Mouse (Mus musculus) MEL (cell line): ENCODE measurements around the gene Zzz3. TPM values are rescaled to one million over a fixed set of nuclear protein-coding genes. Genes with fewer than 3 reads are reported as not detected.

Experiments used
- DNase-seq: peaks from one replicate; pipeline ENCODE4 v3.0.0; 2011; ENCODE audit warnings: low read depth, low spot score
- H3K27ac ChIP-seq: 2 replicates; pipeline ENCODE4 v1.5.1; 2012; ENCODE audit warnings: low read depth, mild to moderate bottlenecking, control low read depth, low read length, moderate library complexity; ENCODE audit not compliant: control insufficient read depth
- H3K27me3 ChIP-seq, 2 experiments: fragments of 150-350 bp in 1 of 2; sonication (generic) in 1 of 2; 2 replicates each; pipeline ENCODE4 v1.6.1; 2012; ENCODE audit warnings: low read length in 2 of 2, mild to moderate bottlenecking in 2 of 2, improper control_type of control experiment in 1 of 2, moderate library complexity in 1 of 2; ENCODE audit not compliant: insufficient read depth in 2 of 2, control insufficient read depth in 1 of 2
- H3K36me3 ChIP-seq, 2 experiments: 2 replicates each; pipeline ENCODE4 v1.6.1; 2012 to 2014; ENCODE audit warnings: low read length in 2 of 2, improper control_type of control experiment in 1 of 2, inconsistent platforms in 1 of 2, mild to moderate bottlenecking in 1 of 2; ENCODE audit not compliant: insufficient read depth in 2 of 2, control insufficient read depth in 1 of 2
- H3K4me1 ChIP-seq, 2 experiments: fragments of 150-350 bp in 1 of 2; sonication (generic) in 1 of 2; 2 replicates each; pipeline ENCODE4 v1.6.1; 2012; ENCODE audit warnings: low read length in 2 of 2, improper control_type of control experiment in 1 of 2, mild to moderate bottlenecking in 1 of 2; ENCODE audit not compliant: insufficient read depth in 2 of 2, control insufficient read depth in 1 of 2
- H3K4me3 ChIP-seq, 2 experiments: fragments of 150-350 bp in 1 of 2; sonication (generic) in 1 of 2; 2 replicates each; pipeline ENCODE4 v1.5.1; 2012; ENCODE audit warnings: low read depth in 2 of 2, low read length in 2 of 2, mild to moderate bottlenecking in 2 of 2, moderate library complexity in 2 of 2, control low read depth in 1 of 2, improper control_type of control experiment in 1 of 2; ENCODE audit not compliant: control insufficient read depth in 1 of 2, insufficient read depth in 1 of 2
- H3K79me2 ChIP-seq: 2 replicates; pipeline ENCODE4 v1.6.1; 2012; ENCODE audit warnings: mild to moderate bottlenecking, low read length, moderate library complexity; ENCODE audit not compliant: control insufficient read depth, poor library complexity, insufficient read depth
- H3K9ac ChIP-seq: 2 replicates; pipeline ENCODE4 v1.6.1; 2012; ENCODE audit warnings: low read depth, mild to moderate bottlenecking, control low read depth, low read length, moderate library complexity; ENCODE audit not compliant: control insufficient read depth, poor library complexity, severe bottlenecking
- H3K9me3 ChIP-seq: fragments of 150-350 bp; sonication (generic); replicated peaks from 2 replicates; pipeline ENCODE4 v1.6.1; 2012; ENCODE audit warnings: mild to moderate bottlenecking, low read length, improper control_type of control experiment, moderate library complexity; ENCODE audit not compliant: insufficient read depth
- CHD1 ChIP-seq: IDR thresholded peaks from 2 replicates; pipeline ENCODE4 v1.6.1; 2012; ENCODE audit warnings: low read depth, mild to moderate bottlenecking, inconsistent platforms, low read length, improper control_type of control experiment
- CTCF ChIP-seq, 3 experiments: IDR thresholded peaks in 2 of 3; conservative IDR thresholded peaks in 1 of 3; 2 replicates each; pipeline ENCODE4 v1.5.1; 2011 to 2012; ENCODE audit warnings: low read length in 3 of 3, low read depth in 2 of 3, mild to moderate bottlenecking in 2 of 3, improper control_type of control experiment in 1 of 3, inconsistent platforms in 1 of 3, mixed read lengths in 1 of 3, moderate library complexity in 1 of 3; ENCODE audit not compliant: control insufficient read depth in 1 of 3, insufficient read depth in 1 of 3, poor library complexity in 1 of 3, severe bottlenecking in 1 of 3
- E2F4 ChIP-seq: IDR thresholded peaks from 2 replicates; pipeline ENCODE4 v1.6.1; 2011; ENCODE audit warnings: low read depth, low read length, improper control_type of control experiment, borderline replicate concordance
- ELF1 ChIP-seq: IDR thresholded peaks from 2 replicates; pipeline ENCODE4 v1.6.1; 2014; ENCODE audit warnings: low read depth, mild to moderate bottlenecking, inconsistent platforms, low read length, improper control_type of control experiment, moderate library complexity
- EP300 ChIP-seq, 2 experiments: IDR thresholded peaks; 2 replicates each; pipeline ENCODE4 v1.6.1; 2011; ENCODE audit warnings: improper control_type of control experiment in 2 of 2, low read length in 2 of 2, low read depth in 1 of 2, mild to moderate bottlenecking in 1 of 2
- GABPA ChIP-seq: IDR thresholded peaks from 2 replicates; pipeline ENCODE4 v1.6.1; 2012; ENCODE audit warnings: low read depth, mild to moderate bottlenecking, inconsistent platforms, low read length, improper control_type of control experiment, moderate library complexity
- HCFC1 ChIP-seq: IDR thresholded peaks from 2 replicates; pipeline ENCODE4 v1.6.1; 2012; ENCODE audit warnings: low read depth, mild to moderate bottlenecking, inconsistent platforms, low read length, improper control_type of control experiment, moderate library complexity
- MAZ ChIP-seq: IDR thresholded peaks from 2 replicates; pipeline ENCODE4 v1.6.1; 2012; ENCODE audit warnings: low read depth, mild to moderate bottlenecking, inconsistent platforms, low read length, improper control_type of control experiment
- MEF2A ChIP-seq: IDR thresholded peaks from 2 replicates; pipeline ENCODE4 v1.6.1; 2014; ENCODE audit warnings: low read depth, mild to moderate bottlenecking, inconsistent platforms, low read length, improper control_type of control experiment; ENCODE audit not compliant: poor library complexity, insufficient replicate concordance, severe bottlenecking; ENCODE audit errors: extremely low read depth
- MXI1 ChIP-seq: IDR thresholded peaks from 2 replicates; pipeline ENCODE4 v1.6.1; 2011; ENCODE audit warnings: mild to moderate bottlenecking, low read depth, low read length, improper control_type of control experiment
- MYB ChIP-seq: IDR thresholded peaks from 2 replicates; pipeline ENCODE4 v1.6.1; 2011; ENCODE audit warnings: mild to moderate bottlenecking, low read depth, low read length, improper control_type of control experiment
- NELFE ChIP-seq: IDR thresholded peaks from 2 replicates; pipeline ENCODE4 v1.6.1; 2011; ENCODE audit warnings: low read depth, low read length, improper control_type of control experiment
- POLR2A ChIP-seq, 2 experiments: IDR thresholded peaks; 2 replicates each; pipeline ENCODE4 v1.6.1; 2011 to 2012; ENCODE audit warnings: low read length in 2 of 2, mild to moderate bottlenecking in 2 of 2, control low read depth in 1 of 2, improper control_type of control experiment in 1 of 2, low read depth in 1 of 2, moderate library complexity in 1 of 2; ENCODE audit not compliant: control insufficient read depth in 1 of 2, insufficient read depth in 1 of 2, poor library complexity in 1 of 2
- RAD21 ChIP-seq: IDR thresholded peaks from 2 replicates; pipeline ENCODE4 v1.6.1; 2011; ENCODE audit warnings: mild to moderate bottlenecking, low read depth, low read length, improper control_type of control experiment
- SIN3A ChIP-seq: IDR thresholded peaks from 2 replicates; pipeline ENCODE4 v1.6.1; 2012; ENCODE audit warnings: low read length, improper control_type of control experiment, inconsistent platforms
- SMC3 ChIP-seq: IDR thresholded peaks from 2 replicates; pipeline ENCODE4 v1.6.1; 2011; ENCODE audit warnings: low read depth, low read length, improper control_type of control experiment
- TBP ChIP-seq: IDR thresholded peaks from 2 replicates; pipeline ENCODE4 v1.8.0; 2011; ENCODE audit warnings: low read depth, low read length, improper control_type of control experiment
- UBTF ChIP-seq: IDR thresholded peaks from 2 replicates; pipeline ENCODE4 v1.6.1; 2012; ENCODE audit warnings: low read depth, mild to moderate bottlenecking, inconsistent platforms, low read length, improper control_type of control experiment, moderate library complexity, borderline replicate concordance; ENCODE audit not compliant: insufficient read depth
- ZC3H11A ChIP-seq: IDR thresholded peaks from 2 replicates; pipeline ENCODE4 v1.6.1; 2012; ENCODE audit warnings: low read depth, mild to moderate bottlenecking, inconsistent platforms, low read length, improper control_type of control experiment
- polyA plus RNA-seq, 2 experiments: library from polyadenylated mRNA; stranded (reverse) in 1 of 2; unstranded in 1 of 2; fragments of >175 nt in 1 of 2; fragments of >200 nt in 1 of 2; gene quantifications; 2 replicates each; pipeline versions ENCODE4 v1.2.1 to v1.2.4; 2012; ENCODE audit warnings: low replicate concordance in 2 of 2, low read depth in 1 of 2; ENCODE audit not compliant: insufficient read length in 2 of 2, insufficient read depth in 1 of 2, missing spikeins in 1 of 2
- total RNA-seq: library from RNA; depleted of rRNA; stranded (reverse); fragments of 300-350 nt; gene quantifications from 2 replicates; pipeline ENCODE4 v1.2.3, GENCODE M21; 2012

Zzz3 gene
- total and polyA plus RNA-seq, 3 experiments = 46.1 to 507 (median 53.7) TPM

GRCm38 (mm10) chr3:152475894-152476293 is 80.6 kb downstream of the Zzz3 start:
- Histone ChIP-seq H3K36me3 (no peaks in the 10 kb centered on the region; a peak in 1 of 4 replicates), H3K4me3 (no peak overlapping the region), H3K79me2 (no peaks in the 10 kb centered on the region; the same call in 1 of the 2 replicates), H3K27me3 (no peaks in the 10 kb centered on the region), H3K27ac (no peak overlapping the region), H3K4me1 (peaks cover 4 to 10% of the 10 kb centered on the region in 2 experiments), H3K9me3 (no peaks in the 10 kb centered on the region), H3K9ac (no peak overlapping the region)
- DNase-seq = no peak
- TF ChIP-seq RAD21 (no peak), ELF1 (no peak)

GRCm38 (mm10) chr3:152477796-152478527 is 82.7 kb downstream of the Zzz3 start:
- peak overlapping the region; percentile 67 for H3K27ac ChIP-seq
- H3K4me1 ChIP-seq = peaks cover 4 to 10% of the 10 kb centered on the region in 2 experiments
- peak overlapping the region; percentile 78 for H3K9ac ChIP-seq
- no peaks in the 10 kb centered on the region; the same call in 1 of the 2 replicates for H3K79me2 ChIP-seq
- no peaks in the 10 kb centered on the region for H3K27me3 ChIP-seq
- no peaks in the 10 kb centered on the region for H3K9me3 ChIP-seq
- DNase-seq = peak; percentile 87
- H3K36me3 ChIP-seq = no peaks in the 10 kb centered on the region; a peak in 1 of 4 replicates
- peak overlapping the region; percentile 74 to 81 for H3K4me3 ChIP-seq
- TF ChIP-seq MEF2A (no peak), CHD1 (peak; percentile 8; the same call in 1 of the 2 replicates), NELFE (peak; percentile 23; the same call in 1 of the 2 replicates), UBTF (0 out of 2 replicates have a peak, but pooled peaks have one; percentile 85), EP300 (IDR thresholded peaks at IDR 0.05; ENCODE audit: low read depth in 1 of 2, low read length in 2 of 2) (no peak), SMC3 (peak; percentile 83), HCFC1 (peak; percentile 21; the same call in 1 of the 2 replicates), MYB (no peak), CTCF (IDR thresholded peaks at IDR 0.05 in 2 of 3, conservative IDR thresholded peaks at IDR 0.05 in 1 of 3; ENCODE audit: control insufficient read depth in 1 of 3, insufficient read depth in 1 of 3, low read depth in 2 of 3, low read length in 3 of 3, poor library complexity in 1 of 3, severe bottlenecking in 1 of 3) (peak; percentile 67 to 90 (median 83)), E2F4 (no peak), GABPA (no peak), RAD21 (peak; percentile 57), MXI1 (peak; percentile 54; the same call in 1 of the 2 replicates), TBP (0 out of 2 replicates have a peak, but pooled peaks have one; percentile 40), SIN3A (peak; percentile 51; the same call in 1 of the 2 replicates), ELF1 (peak; percentile 47; the same call in 1 of the 2 replicates), MAZ (peak; percentile 23; the same call in 1 of the 2 replicates), POLR2A (IDR thresholded peaks at IDR 0.05; ENCODE audit: control insufficient read depth in 1 of 2, insufficient read depth in 1 of 2, low read depth in 1 of 2, low read length in 2 of 2, poor library complexity in 1 of 2) (0 out of 4 replicates have a peak, but pooled peaks of 1 of the 2 experiments have one; percentile 31), ZC3H11A (peak; percentile 51)
